Mouse (Mus musculus) thymus, adult 18-20 months (tissue): ENCODE measurements at regions not wholly inside any gene's neighbourhood (a gene's known extent, or its start where the extent isn't known, plus 50 kb on each side); places are given as distances from the start of the nearest gene placed in this dataset.
A peak's percentile ranks its signal among the peaks of the same experiment; 100 is the strongest.

Experiments
- DNase-seq, 2 experiments: peaks; one replicate each; pipeline ENCODE4 v3.0.0; 2022; ENCODE audit warnings: mixed read lengths in 2 of 2

GRCm38 (mm10) chr3:143784353-143784791 is 420.6 kb downstream of the Lmo4 start:
- no peak for DNase-seq

GRCm38 (mm10) chr3:143778161-143778560 is 426.9 kb downstream of the Lmo4 start:
- DNase-seq: no peak

- DNase-seq: no peak
Observed at GRCm38 (mm10) chr3:143759337-143759736, 445.7 kb downstream of the Lmo4 start.

- no peak for DNase-seq
Observed at GRCm38 (mm10) chr3:143753197-143753596, 451.8 kb downstream of the Lmo4 start.

- no peak for DNase-seq
Observed at GRCm38 (mm10) chr3:143752660-143753059, 452.4 kb downstream of the Lmo4 start.

GRCm38 (mm10) chr3:143750128-143750527 is 454.9 kb downstream of the Lmo4 start:
- no peak for DNase-seq

GRCm38 (mm10) chr3:143743649-143744048 is 461.4 kb downstream of the Lmo4 start:
- DNase-seq: no peak

GRCm38 (mm10) chr3:143742786-143743571 is 462.0 kb downstream of the Lmo4 start:
- DNase-seq: no peak

- DNase-seq: no peak
Observed at GRCm38 (mm10) chr3:143738676-143739075, 466.3 kb downstream of the Lmo4 start.

- no peak for DNase-seq
Observed at GRCm38 (mm10) chr3:143737844-143738243, 467.2 kb downstream of the Lmo4 start.

- no peak for DNase-seq
Observed at GRCm38 (mm10) chr3:143736651-143737398, 468.2 kb downstream of the Lmo4 start.

- DNase-seq: no peak
Observed at GRCm38 (mm10) chr3:143734791-143735190, 470.2 kb downstream of the Lmo4 start.

GRCm38 (mm10) chr3:143732966-143733725 is 471.9 kb downstream of the Lmo4 start:
- DNase-seq: no peak

- DNase-seq: no peak
Observed at GRCm38 (mm10) chr3:143729473-143730076, 475.4 kb downstream of the Lmo4 start.

GRCm38 (mm10) chr3:143722571-143722970 is 482.4 kb downstream of the Lmo4 start:
- DNase-seq: no peak

- DNase-seq: no peak
Observed at GRCm38 (mm10) chr3:143722082-143722481, 482.9 kb downstream of the Lmo4 start.

- no peak for DNase-seq
Observed at GRCm38 (mm10) chr3:143713183-143713582, 491.8 kb downstream of the Lmo4 start.

GRCm38 (mm10) chr3:143710805-143711469 is 494.1 kb downstream of the Lmo4 start:
- no peak for DNase-seq

- no peak for DNase-seq
Observed at GRCm38 (mm10) chr3:143706679-143707078, 498.3 kb downstream of the Lmo4 start.

- no peak for DNase-seq
Observed at GRCm38 (mm10) chr3:143694817-143695216, 510.2 kb downstream of the Lmo4 start.

GRCm38 (mm10) chr3:143685742-143686141 is 519.3 kb downstream of the Lmo4 start:
- no peak for DNase-seq

GRCm38 (mm10) chr3:143678186-143678585 is 526.8 kb downstream of the Lmo4 start:
- DNase-seq: peak; percentile 55 to 78
